Mouse (Mus musculus) olfactory bulb, adult 2 months (tissue): ENCODE measurements around the gene Hcn4.

Experiments used
- CTCF ChIP-seq: fragments of 200-500 bp; IDR thresholded peaks from 2 replicates; pipeline ENCODE4 v1.5.1; 2012; ENCODE audit warnings: low read depth, mild to moderate bottlenecking, low read length, moderate library complexity; ENCODE audit not compliant: insufficient read depth
- POLR2A ChIP-seq: fragments of 200-500 bp; IDR thresholded peaks from 2 replicates; pipeline ENCODE4 v1.6.1; 2012; ENCODE audit warnings: mild to moderate bottlenecking, low read depth, low read length, moderate library complexity; ENCODE audit not compliant: insufficient read depth

DNA sequence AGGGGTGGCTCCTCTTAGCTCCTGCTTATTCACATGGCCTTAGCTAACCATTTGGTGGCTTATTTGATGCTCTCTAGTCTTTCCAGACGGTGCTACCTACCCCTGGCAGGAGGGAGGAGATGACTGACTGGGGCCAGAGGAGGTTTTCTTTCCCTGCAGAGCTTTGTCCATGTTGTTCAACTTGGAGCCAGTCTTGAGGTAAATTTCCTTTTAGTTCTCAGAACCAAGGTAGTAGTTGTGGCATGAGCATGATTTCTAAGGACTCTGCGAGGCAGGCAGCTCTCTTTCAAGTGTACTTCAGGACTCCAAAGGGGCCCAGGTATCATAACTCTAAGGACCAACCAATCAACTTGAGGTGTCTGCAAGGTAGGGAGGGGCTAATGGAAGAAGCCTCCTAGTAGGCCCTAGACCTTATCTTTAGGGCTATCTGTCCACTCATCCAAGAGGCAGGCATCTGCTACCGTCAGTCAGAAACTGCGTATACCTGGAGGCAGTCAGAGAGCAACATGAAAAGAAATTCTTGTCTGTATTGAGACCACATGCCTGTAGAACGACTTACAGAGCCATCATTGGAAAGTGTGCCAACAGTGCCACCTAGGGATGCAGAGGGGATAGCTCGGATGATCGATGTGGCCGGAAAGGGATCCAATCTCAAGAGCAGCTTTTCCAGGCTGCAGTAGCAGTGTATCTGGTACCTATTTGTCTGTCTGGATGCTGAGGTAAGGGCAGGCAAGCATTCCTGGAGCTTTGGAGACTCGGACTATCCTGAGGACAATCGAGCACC, 50.5 kb downstream of the Hcn4 start:
- TF ChIP-seq CTCF: 0 out of 2 replicates have a peak, but pooled peaks have one; percentile 17
- no peak for TF ChIP-seq POLR2A
